Mouse (Mus musculus): ENCODE results near the gene Creb3l1. TPM values are rescaled to one million over a fixed set of nuclear protein-coding genes. Genes with fewer than 3 reads are reported as not detected.

Creb3l1 gene
- polyA plus RNA-seq, 2 experiments = 0.66 to 0.84 TPM

GRCm38 (mm10) chr2:92006983-92007921 is 17.1 kb downstream of the Creb3l1 start:
- Histone ChIP-seq H3K27ac (no peak overlapping the region), H3K9ac (replicated peaks) (peak overlapping the region; percentile 34; the same call in 1 of the 2 replicates)
- WGBS (ENCODE audit: insufficient replicate concordance) = 2% methylated on average over 28 of the region's 28 CpGs

GRCm38 (mm10) chr2:92006491-92006890 is 17.8 kb downstream of the Creb3l1 start:
- 36% methylated on average over 6 of the region's 6 CpGs for WGBS (ENCODE audit: insufficient replicate concordance)
- H3K27me3 ChIP-seq (ENCODE audit: control insufficient read depth, insufficient read depth, low read length) = no peaks in the 10 kb centered on the region; the same call in 1 of the 2 replicates
- DNase-seq (ENCODE audit: low read depth in 3 of 3, low spot score in 3 of 3) = no peak
- no peak overlapping the region for H3K9ac ChIP-seq (replicated peaks)
- peaks cover 7 to 22% of the 10 kb centered on the region in 2 experiments for H3K4me1 ChIP-seq (replicated peaks; ENCODE audit: control insufficient read depth in 2 of 2, insufficient read depth in 2 of 2, low read length in 1 of 2)
- TF ChIP-seq EP300 (IDR thresholded peaks at IDR 0.05; ENCODE audit: low read depth) = no peak
- no peak for TF ChIP-seq CTCF (IDR thresholded peaks at IDR 0.05; ENCODE audit: low read depth)
- H3K27ac ChIP-seq = no peak overlapping the region
- H3K9me3 ChIP-seq (ENCODE audit: control insufficient read depth, low read length) = no peaks in the 10 kb centered on the region
- H3K36me3 ChIP-seq (replicated peaks; ENCODE audit: control insufficient read depth, insufficient read depth, low read depth) = no peaks in the 10 kb centered on the region
- H3K4me2 ChIP-seq (ENCODE audit: low read depth) = peak overlapping the region; percentile 82
- no peak for ATAC-seq (ENCODE audit: insufficient read depth)
- H3K4me3 ChIP-seq (ENCODE audit: insufficient read depth in 1 of 2, low read depth in 2 of 2, low read length in 2 of 2) = no peak overlapping the region; a peak in 1 of 4 replicates

More at GRCm38 (mm10) chr2:92006983-92007921, 17.1 kb downstream of the Creb3l1 start:
- DNase-seq (ENCODE audit: low read depth in 3 of 3, low spot score in 3 of 3) = no peak
- Histone ChIP-seq H3K27me3 (ENCODE audit: control insufficient read depth, insufficient read depth, low read length) (no peaks in the 10 kb centered on the region; the same call in 1 of the 2 replicates), H3K36me3 (replicated peaks; ENCODE audit: control insufficient read depth, insufficient read depth, low read depth) (no peaks in the 10 kb centered on the region), H3K4me1 (replicated peaks; ENCODE audit: control insufficient read depth in 2 of 2, insufficient read depth in 2 of 2, low read length in 1 of 2) (peaks cover 7 to 22% of the 10 kb centered on the region in 2 experiments), H3K9me3 (ENCODE audit: control insufficient read depth, low read length) (no peaks in the 10 kb centered on the region), H3K4me3 (ENCODE audit: insufficient read depth in 1 of 2, low read depth in 2 of 2, low read length in 2 of 2) (peak overlapping the region; percentile 0 to 52), H3K4me2 (ENCODE audit: low read depth) (peak overlapping the region; percentile 82)
- peak; percentile 65 for TF ChIP-seq CTCF (IDR thresholded peaks at IDR 0.05; ENCODE audit: low read depth)
- TF ChIP-seq EP300 (IDR thresholded peaks at IDR 0.05; ENCODE audit: low read depth) = no peak
- ATAC-seq (ENCODE audit: insufficient read depth) = no peak

GRCm38 (mm10) chr2:92004617-92005016 is 19.7 kb downstream of the Creb3l1 start:
- no peaks in the 10 kb centered on the region for H3K9me3 ChIP-seq (ENCODE audit: control insufficient read depth, low read length)
- no peak overlapping the region for H3K27ac ChIP-seq
- no peaks in the 10 kb centered on the region for H3K36me3 ChIP-seq (replicated peaks; ENCODE audit: control insufficient read depth, insufficient read depth, low read depth)
- no peak overlapping the region for H3K4me2 ChIP-seq (ENCODE audit: low read depth)
- 50% methylated on average over 7 of the region's 7 CpGs for WGBS (ENCODE audit: insufficient replicate concordance)
- TF ChIP-seq EP300 (IDR thresholded peaks at IDR 0.05; ENCODE audit: low read depth) (no peak), CTCF (IDR thresholded peaks at IDR 0.05; ENCODE audit: low read depth) (no peak)
- peaks cover 7 to 22% of the 10 kb centered on the region in 2 experiments for H3K4me1 ChIP-seq (replicated peaks; ENCODE audit: control insufficient read depth in 2 of 2, insufficient read depth in 2 of 2, low read length in 1 of 2)
- H3K9ac ChIP-seq (replicated peaks) = no peak overlapping the region
- no peaks in the 10 kb centered on the region; the same call in 1 of the 2 replicates for H3K27me3 ChIP-seq (ENCODE audit: control insufficient read depth, insufficient read depth, low read length)
- no peak for DNase-seq (ENCODE audit: low read depth in 3 of 3, low spot score in 3 of 3)
- no peak for ATAC-seq (ENCODE audit: insufficient read depth)
- no peak overlapping the region for H3K4me3 ChIP-seq (ENCODE audit: insufficient read depth in 1 of 2, low read depth in 2 of 2, low read length in 2 of 2)

- Histone ChIP-seq H3K4me1 (replicated peaks; ENCODE audit: control insufficient read depth in 2 of 2, insufficient read depth in 2 of 2, low read length in 1 of 2) (no peaks in the 10 kb centered on the region), H3K4me3 (ENCODE audit: insufficient read depth in 1 of 2, low read depth in 2 of 2, low read length in 2 of 2) (no peak overlapping the region), H3K27ac (no peak overlapping the region), H3K36me3 (replicated peaks; ENCODE audit: control insufficient read depth, insufficient read depth, low read depth) (no peaks in the 10 kb centered on the region), H3K9me3 (ENCODE audit: control insufficient read depth, low read length) (no peaks in the 10 kb centered on the region), H3K9ac (replicated peaks) (no peak overlapping the region), H3K27me3 (ENCODE audit: control insufficient read depth, insufficient read depth, low read length) (no peaks in the 10 kb centered on the region; the same call in 1 of the 2 replicates), H3K4me2 (ENCODE audit: low read depth) (no peak overlapping the region)
- ATAC-seq (ENCODE audit: insufficient read depth) = no peak
- DNase-seq (ENCODE audit: low read depth in 3 of 3, low spot score in 3 of 3) = no peak
- TF ChIP-seq CTCF (IDR thresholded peaks at IDR 0.05; ENCODE audit: low read depth) (no peak), EP300 (IDR thresholded peaks at IDR 0.05; ENCODE audit: low read depth) (no peak)
- 67% methylated on average over 16 of the region's 16 CpGs for WGBS (ENCODE audit: insufficient replicate concordance)
Measured at GRCm38 (mm10) chr2:91997905-91998608, 26.2 kb downstream of the Creb3l1 start.

- Histone ChIP-seq H3K4me3 (ENCODE audit: insufficient read depth in 1 of 2, low read depth in 2 of 2, low read length in 2 of 2) (no peak overlapping the region), H3K36me3 (replicated peaks; ENCODE audit: control insufficient read depth, insufficient read depth, low read depth) (no peaks in the 10 kb centered on the region), H3K4me2 (ENCODE audit: low read depth) (no peak overlapping the region), H3K27ac (no peak overlapping the region), H3K9ac (replicated peaks) (no peak overlapping the region), H3K9me3 (ENCODE audit: control insufficient read depth, low read length) (no peaks in the 10 kb centered on the region), H3K27me3 (ENCODE audit: control insufficient read depth, insufficient read depth, low read length) (no peaks in the 10 kb centered on the region; the same call in 1 of the 2 replicates), H3K4me1 (replicated peaks; ENCODE audit: control insufficient read depth in 2 of 2, insufficient read depth in 2 of 2, low read length in 1 of 2) (no peaks in the 10 kb centered on the region)
- 61% methylated on average over 5 of the region's 5 CpGs for WGBS (ENCODE audit: insufficient replicate concordance)
- ATAC-seq (ENCODE audit: insufficient read depth) (no peak), DNase-seq (ENCODE audit: low read depth in 3 of 3, low spot score in 3 of 3) (no peak)
- TF ChIP-seq CTCF (IDR thresholded peaks at IDR 0.05; ENCODE audit: low read depth) = no peak
- no peak for TF ChIP-seq EP300 (IDR thresholded peaks at IDR 0.05; ENCODE audit: low read depth)
Measured at GRCm38 (mm10) chr2:91996006-91996405, 28.3 kb downstream of the Creb3l1 start.

Measured in liver, embryonic 14.5 days (tissue).